Mouse (Mus musculus) liver, embryonic 16.5 days (tissue): ENCODE measurements around the gene Six4. TPM values are rescaled to one million over a fixed set of nuclear protein-coding genes. Genes with fewer than 3 reads are reported as not detected.

Experiments used
- ATAC-seq: fragments of 200-750 bp; cut with Nextera tagmentation; 2 replicates; pipeline ENCODE4 v1.8.0; 2017; ENCODE audit warnings: low read depth, mild to moderate bottlenecking, moderate number of reproducible peaks, moderate library complexity
- H3K27ac ChIP-seq: fragments of 300-500 bp; sonication (generic); 2 replicates; pipeline ENCODE4 v1.5.1; 2014; ENCODE audit warnings: mild to moderate bottlenecking, low read length
- H3K27me3 ChIP-seq: fragments of 300-500 bp; sonication (generic); 2 replicates; pipeline ENCODE4 v1.6.1; 2014; ENCODE audit warnings: low read depth, low read length, mixed read lengths; ENCODE audit not compliant: control insufficient read depth, insufficient read depth
- H3K36me3 ChIP-seq: fragments of 300-500 bp; sonication (generic); 2 replicates; pipeline ENCODE4 v1.6.1; 2014; ENCODE audit warnings: mild to moderate bottlenecking; ENCODE audit not compliant: control insufficient read depth, insufficient read depth
- H3K4me1 ChIP-seq: fragments of 300-500 bp; sonication (generic); 2 replicates; pipeline ENCODE4 v1.6.1; 2014; ENCODE audit warnings: low read depth, low read length, mixed read lengths; ENCODE audit not compliant: control insufficient read depth
- H3K4me2 ChIP-seq: fragments of 300-500 bp; sonication (generic); 2 replicates; pipeline ENCODE4 v1.6.1; 2014; ENCODE audit warnings: low read depth, low read length, mixed read lengths
- H3K4me3 ChIP-seq: fragments of 300-500 bp; sonication (generic); 2 replicates; pipeline ENCODE4 v1.5.1; 2014; ENCODE audit warnings: low read depth, mild to moderate bottlenecking, low read length
- H3K9ac ChIP-seq: fragments of 300-500 bp; sonication (generic); 2 replicates; pipeline ENCODE4 v1.6.1; 2014; ENCODE audit warnings: low read depth, low read length
- H3K9me3 ChIP-seq: fragments of 300-500 bp; sonication (generic); replicated peaks from 2 replicates; pipeline ENCODE4 v1.6.1; 2016; ENCODE audit warnings: low read length; ENCODE audit not compliant: control insufficient read depth
- WGBS: fragments of 180-500 bp; shearing (Covaris S2); extraction: QIAGEN DNeasy Blood & Tissue Kit; methylation state at CpG from one replicate; pipeline ENCODE4 v1.1.7; 2014; ENCODE audit not compliant: insufficient replicate concordance; 5-methylcytosine and 5-hydroxymethylcytosine counted together
- polyA plus RNA-seq: library from polyadenylated mRNA; unstranded; fragments of >200 nt; fragmentation: Nextera tagmentation; extraction: Ambion mirVana; gene quantifications from 2 replicates; pipeline ENCODE4 v1.2.1, GENCODE M21; 2015

Six4 gene
- polyA plus RNA-seq, 1 experiment from 2014 or later = 0.06 TPM

DNA sequence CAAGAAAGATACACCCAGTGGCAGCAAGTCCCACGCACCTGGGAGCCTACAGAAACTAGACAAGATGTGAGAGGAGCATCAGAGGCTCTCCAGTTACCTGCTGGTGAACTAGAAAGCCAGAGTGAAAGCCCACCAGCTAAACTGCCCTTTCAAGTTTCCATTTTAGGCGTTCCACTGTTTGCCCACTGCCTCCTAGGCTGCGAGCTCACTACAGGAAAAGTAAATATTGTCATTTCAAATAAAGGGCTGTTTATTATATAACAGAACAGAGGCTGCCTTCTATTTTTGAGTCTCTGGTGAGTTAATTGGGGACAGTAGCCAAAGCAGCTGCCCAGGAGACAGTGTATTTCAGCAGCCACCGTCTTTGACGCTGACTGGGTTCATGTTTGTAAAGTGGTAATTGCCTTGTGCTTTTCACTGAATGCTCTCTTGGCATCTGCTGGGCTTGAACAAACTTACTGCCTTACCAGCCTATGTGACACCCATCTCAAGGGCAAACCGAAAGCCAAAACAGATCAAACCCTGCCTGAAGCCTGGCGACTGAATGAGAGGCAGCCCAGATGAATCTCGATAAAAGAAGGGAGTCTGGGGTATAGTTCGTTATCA, 52.3 kb downstream of the Six4 start:
- Histone ChIP-seq H3K4me2 (no peak overlapping the region), H3K27me3 (peaks cover 11% of the 10 kb centered on the region), H3K4me1 (no peaks in the 10 kb centered on the region), H3K9me3 (no peaks in the 10 kb centered on the region), H3K27ac (no peak overlapping the region), H3K36me3 (no peaks in the 10 kb centered on the region), H3K4me3 (no peak overlapping the region), H3K9ac (no peak overlapping the region)
- no peak for ATAC-seq
- WGBS = 49% methylated on average over 9 of the region's 9 CpGs

DNA sequence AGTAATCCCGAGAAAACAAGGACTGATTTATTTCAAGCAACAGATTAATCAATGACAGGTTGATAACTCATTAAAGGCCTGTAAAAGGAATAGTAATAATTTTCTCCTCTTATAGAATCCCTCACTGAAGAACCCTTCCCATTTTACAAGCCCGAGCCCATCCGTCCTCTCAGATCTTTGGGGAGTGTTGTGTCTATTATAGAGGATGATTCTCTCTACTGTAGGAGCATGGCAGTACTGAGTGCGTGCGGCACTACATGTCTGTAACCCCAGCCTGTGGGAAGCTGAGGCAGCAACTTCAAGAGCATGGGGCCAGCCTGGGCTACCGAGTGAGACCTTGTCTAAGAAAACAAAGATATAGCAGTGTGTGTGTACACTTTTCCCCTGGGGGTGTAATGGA, 55.8 kb downstream of the Six4 start:
- WGBS = 62% methylated on average over 6 of the region's 6 CpGs
- H3K4me1 ChIP-seq = no peaks in the 10 kb centered on the region
- peaks cover 45% of the 10 kb centered on the region for H3K27me3 ChIP-seq
- no peak overlapping the region for H3K4me3 ChIP-seq
- no peak overlapping the region for H3K4me2 ChIP-seq
- no peak overlapping the region for H3K9ac ChIP-seq
- no peaks in the 10 kb centered on the region for H3K36me3 ChIP-seq
- no peak for ATAC-seq
- no peak overlapping the region for H3K27ac ChIP-seq
- no peaks in the 10 kb centered on the region for H3K9me3 ChIP-seq

DNA sequence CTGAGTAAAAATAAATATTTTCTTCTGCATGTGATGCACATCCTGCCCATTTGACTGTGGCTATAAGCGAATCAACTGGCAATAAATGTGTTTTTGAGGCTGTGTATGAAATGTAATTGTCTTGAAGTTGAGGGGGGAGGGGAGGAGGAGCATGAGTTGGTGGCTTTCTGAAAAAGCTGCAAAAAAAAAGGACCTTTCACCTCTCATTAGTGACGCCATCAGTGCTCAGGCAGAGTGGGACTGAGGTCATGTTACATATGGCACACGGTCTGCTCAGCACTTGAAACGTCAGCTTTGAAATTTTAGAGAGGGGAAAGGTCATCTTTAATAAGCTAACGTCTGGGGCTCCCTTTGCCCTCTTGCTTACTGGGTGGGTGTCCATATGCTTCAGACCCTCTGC, 57.8 kb downstream of the Six4 start:
- 12% methylated on average over 5 of the region's 5 CpGs for WGBS
- Histone ChIP-seq H3K4me2 (no peak overlapping the region), H3K9me3 (no peaks in the 10 kb centered on the region), H3K27me3 (peaks cover 62% of the 10 kb centered on the region), H3K27ac (no peak overlapping the region), H3K36me3 (no peaks in the 10 kb centered on the region), H3K9ac (no peak overlapping the region), H3K4me1 (no peaks in the 10 kb centered on the region), H3K4me3 (no peak overlapping the region)
- no peak for ATAC-seq

DNA sequence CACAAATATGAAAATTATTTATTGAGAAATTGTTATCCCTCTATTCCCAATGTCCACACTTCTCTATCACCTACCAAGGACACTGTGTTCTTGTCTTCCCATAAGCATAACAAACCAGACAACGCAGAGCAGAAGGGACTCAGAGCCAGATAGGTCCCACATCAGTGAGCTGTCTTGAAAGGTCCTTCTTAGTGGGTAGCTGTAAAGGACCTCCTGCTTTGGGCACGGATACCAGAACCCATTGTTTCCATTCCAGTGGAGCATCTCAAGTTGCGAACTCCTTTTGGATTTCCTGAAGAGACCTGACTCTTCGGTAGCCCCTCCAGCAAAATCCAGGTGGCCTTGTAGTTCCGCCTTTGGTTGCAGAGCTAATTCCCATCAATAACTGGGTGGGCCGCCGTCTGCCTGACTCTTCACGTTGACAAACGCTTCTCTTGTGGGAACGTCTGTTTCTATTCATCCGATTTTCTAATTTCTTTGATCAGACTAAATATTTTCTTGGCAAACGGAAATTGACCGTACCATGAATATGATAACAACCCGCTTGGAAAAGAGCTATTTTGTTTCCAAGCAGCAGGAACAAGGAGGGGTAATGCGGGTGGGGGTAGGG, 58.6 kb downstream of the Six4 start:
- Histone ChIP-seq H3K27ac (no peak overlapping the region), H3K9ac (no peak overlapping the region), H3K27me3 (peaks cover 70% of the 10 kb centered on the region), H3K4me2 (no peak overlapping the region), H3K9me3 (no peaks in the 10 kb centered on the region), H3K36me3 (no peaks in the 10 kb centered on the region), H3K4me3 (no peak overlapping the region), H3K4me1 (no peaks in the 10 kb centered on the region)
- no peak for ATAC-seq
- 21% methylated on average over 15 of the region's 15 CpGs for WGBS

GRCm38 (mm10) chr12:73053668-73054241, 59.5 kb downstream of the Six4 start, which contains the start of gene Six1:
Gene Six1, minus strand, starts transcription at chr12:73053887.
- WGBS = under 1% methylated on average over 42 of the region's 42 CpGs
- Histone ChIP-seq H3K36me3 (no peaks in the 10 kb centered on the region), H3K9me3 (no peaks in the 10 kb centered on the region), H3K4me3 (peak within 1 kb of the TSS; percentile 56), H3K27me3 (peaks cover 79% of the 10 kb centered on the region), H3K9ac (no peak within 1 kb of the TSS), H3K4me2 (peak within 1 kb of the TSS; percentile 70), H3K27ac (no peak within 1 kb of the TSS), H3K4me1 (no peaks in the 10 kb centered on the region)
- peak; percentile 72 for ATAC-seq

- no peak for ATAC-seq
Observed at GRCm38 (mm10) chr12:73052651-73053591, 60.3 kb downstream of the Six4 start.

DNA sequence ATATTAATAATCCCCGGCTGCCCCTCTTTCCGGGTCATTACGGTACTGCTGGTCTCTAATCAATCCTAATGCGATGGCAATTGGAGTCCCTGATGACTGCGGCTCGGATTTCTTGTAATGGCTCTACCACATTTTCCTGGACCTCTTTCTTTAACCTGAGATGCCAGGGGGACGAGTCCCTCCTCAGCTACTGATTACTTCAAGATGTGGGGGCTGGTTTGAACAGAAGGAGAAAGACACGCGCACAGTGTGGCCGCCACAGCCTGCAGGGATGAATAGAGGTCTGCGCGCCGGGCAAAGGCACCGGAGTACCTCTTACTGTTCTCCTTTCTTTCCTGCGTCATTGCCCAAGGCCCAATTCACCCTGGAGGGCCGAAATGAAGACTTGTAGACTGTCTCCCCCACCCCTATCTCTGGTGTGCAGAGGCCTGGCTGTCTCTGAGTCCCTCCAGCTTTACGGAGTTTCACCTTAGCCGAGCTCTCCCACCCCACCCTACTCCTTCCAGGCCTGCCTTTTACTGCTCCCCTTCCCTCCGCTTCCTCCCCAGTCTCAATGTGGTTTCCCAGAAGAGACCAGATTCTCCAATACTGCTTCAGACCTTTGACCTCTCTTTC, 61.1 kb downstream of the Six4 start:
- H3K27me3 ChIP-seq = peaks cover 92% of the 10 kb centered on the region
- H3K36me3 ChIP-seq = no peaks in the 10 kb centered on the region
- no peak for ATAC-seq
- H3K4me3 ChIP-seq = no peak overlapping the region
- H3K4me2 ChIP-seq = no peak overlapping the region
- H3K9me3 ChIP-seq = no peaks in the 10 kb centered on the region
- H3K4me1 ChIP-seq = no peaks in the 10 kb centered on the region
- WGBS = 3% methylated on average over 19 of the region's 19 CpGs
- no peak overlapping the region for H3K27ac ChIP-seq
- no peak overlapping the region for H3K9ac ChIP-seq

More at GRCm38 (mm10) chr12:73052651-73053591, 60.3 kb downstream of the Six4 start:
- H3K9me3 ChIP-seq = no peaks in the 10 kb centered on the region
- 3% methylated on average over 34 of the region's 34 CpGs for WGBS
- H3K27ac ChIP-seq = no peak overlapping the region
- H3K4me3 ChIP-seq = peak overlapping the region; percentile 56
- H3K27me3 ChIP-seq = peaks cover 87% of the 10 kb centered on the region
- H3K36me3 ChIP-seq = no peaks in the 10 kb centered on the region
- peak overlapping the region; percentile 70 for H3K4me2 ChIP-seq
- H3K4me1 ChIP-seq = no peaks in the 10 kb centered on the region
- no peak overlapping the region for H3K9ac ChIP-seq

- no peak overlapping the region for H3K4me3 ChIP-seq
Observed at GRCm38 (mm10) chr12:73050811-73051580, 62.3 kb downstream of the Six4 start.

More at GRCm38 (mm10) chr12:73050811-73051580, 62.3 kb downstream of the Six4 start:
- H3K27ac ChIP-seq = no peak overlapping the region
- ATAC-seq = no peak
- H3K4me1 ChIP-seq = peaks cover under 1% of the 10 kb centered on the region; the same call in 1 of the 2 replicates
- H3K9ac ChIP-seq = no peak overlapping the region
- 1% methylated on average over 15 of the region's 15 CpGs for WGBS
- no peaks in the 10 kb centered on the region for H3K36me3 ChIP-seq
- no peak overlapping the region for H3K4me2 ChIP-seq
- H3K9me3 ChIP-seq = no peaks in the 10 kb centered on the region
- H3K27me3 ChIP-seq = peaks cover 97% of the 10 kb centered on the region
